Mouse (Mus musculus): ENCODE measurements around the gene Slc43a1.

Slc43a1 gene

GRCm38 (mm10) chr2:84831666-84832391 lies 6.8 kb upstream of the Slc43a1 start:
- peak; percentile 81 to 87 for DNase-seq (ENCODE audit: low spot score in 2 of 2)

GRCm38 (mm10) chr2:84837107-84837506 lies 1.5 kb upstream of the Slc43a1 start:
- no peak for DNase-seq (ENCODE audit: low spot score in 2 of 2)

- no peak for DNase-seq (ENCODE audit: low spot score in 2 of 2)
Measured at GRCm38 (mm10) chr2:84837817-84838592, 645 bp upstream of the Slc43a1 start.

GRCm38 (mm10) chr2:84838993-84839980 lies 637 bp downstream of the Slc43a1 start:
- no peak for DNase-seq (ENCODE audit: low spot score in 2 of 2)

GRCm38 (mm10) chr2:84840016-84840747 lies 1.5 kb downstream of the Slc43a1 start:
- peak in 1 of 2 experiments; percentile 54 for DNase-seq (ENCODE audit: low spot score in 2 of 2)

- DNase-seq (ENCODE audit: low spot score in 2 of 2): no peak
Measured at GRCm38 (mm10) chr2:84840748-84841563, 2.3 kb downstream of the Slc43a1 start.

GRCm38 (mm10) chr2:84841905-84842304 lies 3.3 kb downstream of the Slc43a1 start:
- no peak for DNase-seq (ENCODE audit: low spot score in 2 of 2)

- DNase-seq (ENCODE audit: low spot score in 2 of 2): no peak
Measured at GRCm38 (mm10) chr2:84843654-84844053, 5.0 kb downstream of the Slc43a1 start.

- no peak for DNase-seq (ENCODE audit: low spot score in 2 of 2)
Measured at GRCm38 (mm10) chr2:84845226-84845625, 6.6 kb downstream of the Slc43a1 start.

GRCm38 (mm10) chr2:84850407-84851129 lies 11.9 kb downstream of the Slc43a1 start:
- no peak for DNase-seq (ENCODE audit: low spot score in 2 of 2)

GRCm38 (mm10) chr2:84851130-84852040 lies 12.7 kb downstream of the Slc43a1 start:
- DNase-seq (ENCODE audit: low spot score in 2 of 2): no peak

GRCm38 (mm10) chr2:84855732-84856131 lies 17.1 kb downstream of the Slc43a1 start:
- DNase-seq (ENCODE audit: low spot score in 2 of 2): no peak

GRCm38 (mm10) chr2:84858551-84858950 lies 19.9 kb downstream of the Slc43a1 start:
- no peak for DNase-seq (ENCODE audit: low spot score in 2 of 2)

- no peak for DNase-seq (ENCODE audit: low spot score in 2 of 2)
Measured at GRCm38 (mm10) chr2:84859991-84860780, 21.5 kb downstream of the Slc43a1 start.

- no peak for DNase-seq (ENCODE audit: low spot score in 2 of 2)
Measured at GRCm38 (mm10) chr2:84861430-84861829, 22.8 kb downstream of the Slc43a1 start.

- no peak for DNase-seq (ENCODE audit: low spot score in 2 of 2)
Measured at GRCm38 (mm10) chr2:84862231-84862630, 23.6 kb downstream of the Slc43a1 start.

Data from cerebellum, postnatal 4 days (tissue).